Mouse (Mus musculus): Measurements from ENCODE around the gene Nat8f4. TPM values are rescaled to one million over a fixed set of nuclear protein-coding genes. Genes with fewer than 3 reads are reported as not detected.
"Not testable (repeated sequence)": the region's sequence is repeated elsewhere in the genome, so short reads cannot be mapped to it uniquely, and the experiment has no call there.

Gene Nat8f4
- 3.1 and 4.3 TPM in 2 replicates for polyA plus RNA-seq (2015; fragmentation: Nextera tagmentation; extraction: Ambion mirVana)

GRCm38 (mm10) chr6:85904642-85905061, at the start of gene Nat8f4:
Nat8f4 (minus strand) TSS chr6:85904884.
- peak; percentile 65 for DNase-seq (ENCODE audit: low spot score)

GRCm38 (mm10) chr6:85948549-85948948, 43.9 kb upstream of the Nat8f4 start:
- no peak for DNase-seq (ENCODE audit: low spot score)

- DNase-seq (ENCODE audit: low spot score), result no peak
Observed at GRCm38 (mm10) chr6:85942469-85942868, 37.8 kb upstream of the Nat8f4 start.

GRCm38 (mm10) chr6:85938701-85939100, 34.0 kb upstream of the Nat8f4 start:
- peak; percentile 5 for DNase-seq (ENCODE audit: low spot score)

- peak; percentile 63 for DNase-seq (ENCODE audit: low spot score)
Observed at GRCm38 (mm10) chr6:85936508-85937465, 32.1 kb upstream of the Nat8f4 start.

GRCm38 (mm10) chr6:85935646-85936045, 31.0 kb upstream of the Nat8f4 start:
- DNase-seq (ENCODE audit: low spot score), result peak; percentile 63

- no peak for DNase-seq (ENCODE audit: low spot score)
Observed at GRCm38 (mm10) chr6:85934047-85934446, 29.4 kb upstream of the Nat8f4 start.

- DNase-seq (ENCODE audit: low spot score), result no peak
Observed at GRCm38 (mm10) chr6:85929312-85929711, 24.6 kb upstream of the Nat8f4 start.

- no peak for DNase-seq (ENCODE audit: low spot score)
Observed at GRCm38 (mm10) chr6:85927476-85928464, 23.1 kb upstream of the Nat8f4 start.

- no peak for DNase-seq (ENCODE audit: low spot score)
Observed at GRCm38 (mm10) chr6:85926709-85927108, 22.0 kb upstream of the Nat8f4 start.

- no peak for DNase-seq (ENCODE audit: low spot score)
Observed at GRCm38 (mm10) chr6:85923643-85924042, 19.0 kb upstream of the Nat8f4 start.

GRCm38 (mm10) chr6:85919401-85919800, 14.7 kb upstream of the Nat8f4 start:
- DNase-seq (ENCODE audit: low spot score), result no peak

- not testable (repeated sequence) for DNase-seq (ENCODE audit: low spot score)
Observed at GRCm38 (mm10) chr6:85918341-85918740, 13.7 kb upstream of the Nat8f4 start.

GRCm38 (mm10) chr6:85916596-85916995, 11.9 kb upstream of the Nat8f4 start:
- DNase-seq (ENCODE audit: low spot score), result no peak

GRCm38 (mm10) chr6:85915539-85916513, 11.1 kb upstream of the Nat8f4 start, which contains the start of gene Nat8f1:
Nat8f1 (minus strand) TSS chr6:85915687.
- DNase-seq (ENCODE audit: low spot score), result peak; percentile 91

- no peak for DNase-seq (ENCODE audit: low spot score)
Observed at GRCm38 (mm10) chr6:85915141-85915538, 10.5 kb upstream of the Nat8f4 start.

GRCm38 (mm10) chr6:85911587-85911986, 6.9 kb upstream of the Nat8f4 start, which contains the start of gene Tprkb:
Tprkb (plus strand) TSS chr6:85911865.
- DNase-seq (ENCODE audit: low spot score), result no peak

GRCm38 (mm10) chr6:85909704-85910103, 5.0 kb upstream of the Nat8f4 start:
- DNase-seq (ENCODE audit: low spot score), result no peak

- no peak for DNase-seq (ENCODE audit: low spot score)
Observed at GRCm38 (mm10) chr6:85908341-85908740, 3.7 kb upstream of the Nat8f4 start.

GRCm38 (mm10) chr6:85906911-85907351, 2.2 kb upstream of the Nat8f4 start:
- DNase-seq (ENCODE audit: low spot score), result not testable (repeated sequence)
